27 mouse cellular contexts compared by ENCODE assay signal in genomic region chr9:56559618-56560144, GRCm38 (mm10).
A peak's percentile ranks its signal among the peaks of the same experiment; 100 is the strongest.
DNase-seq lines count a peak whose midpoint lies in the region; ATAC-seq lines count a peak whose summit lies in the region.
"Had no signal": no experiment of that assay in that cellular context is flagged by ENCODE, and none has a peak within 500 bp of the region (broad histone marks: within the 10 kb centered on the region; RNA-seq: fewer than 3 reads in every experiment).

No protein-coding gene starts in this region.

- WGBS in embryonic facial prominence, embryonic 11.5 days, result 27% methylated on average over 2 of the region's 2 CpGs
- 36% methylated on average over 2 of the region's 2 CpGs for WGBS in embryonic facial prominence, embryonic 10.5 days
- WGBS in kidney, embryonic 15.5 days, result 14% methylated on average over 2 of the region's 2 CpGs

- H3K27ac ChIP-seq in embryonic facial prominence, embryonic 11.5 days (replicated peaks; ENCODE audit: low read depth, low read length), result no peak overlapping the region
- no peak overlapping the region for H3K27ac ChIP-seq in embryonic facial prominence, embryonic 10.5 days (replicated peaks)
- H3K27ac ChIP-seq in kidney, embryonic 15.5 days, result no peak overlapping the region
- H3K27ac ChIP-seq: forebrain, embryonic 15.5 days; heart, embryonic 15.5 days; hindbrain, embryonic 12.5 days; limb, embryonic 12.5 days; liver, embryonic 15.5 days; midbrain, embryonic 12.5 days had no signal

- DNase-seq in embryonic facial prominence, embryonic 11.5 days (ENCODE audit: low spot score), result no peak
- DNase-seq in embryonic facial prominence, embryonic 10.5 days (ENCODE audit: low spot score), result no peak
- no peak for DNase-seq in kidney, postnatal 25 days
- peak; percentile 42 for DNase-seq in MN1 (ENCODE audit: low spot score)
- DNase-seq in forelimb bud, embryonic 11.5 days (ENCODE audit: low read depth, low spot score), result peak; percentile 31
- DNase-seq in frontal cortex, adult 2 months (ENCODE audit: extremely low spot score in 1 of 2, low spot score in 1 of 2), result no peak
- no peak for DNase-seq in left cerebral cortex, postnatal 36 days (ENCODE audit: low spot score in 2 of 2)
- DNase-seq: adrenal gland, postnatal 10 days; cerebellum, adult 8-10 months; cerebellum, postnatal 25 days; gastrocnemius, postnatal 10 days; kidney, adult 18-20 months; layer of hippocampus, postnatal 36 days; lung, embryonic 14.5 days; lung, postnatal 14 days; spleen, adult 18-20 months; thymus, postnatal 14 days had no signal

- intact Hi-C loops in left cerebral cortex, postnatal 36 days (cut with DNase I), result no loop called here

- H3K36me3 ChIP-seq in embryonic facial prominence, embryonic 11.5 days (replicated peaks; ENCODE audit: control insufficient read depth, insufficient read depth, low read depth, low read length), result no peaks in the 10 kb centered on the region
- no peaks in the 10 kb centered on the region for H3K36me3 ChIP-seq in embryonic facial prominence, embryonic 10.5 days (replicated peaks)
- H3K36me3 ChIP-seq in kidney, embryonic 15.5 days, result no peaks in the 10 kb centered on the region
- H3K36me3 ChIP-seq: forebrain, embryonic 15.5 days; G1E; heart, embryonic 15.5 days; hindbrain, embryonic 12.5 days; limb, embryonic 12.5 days; liver, embryonic 15.5 days; midbrain, embryonic 12.5 days had no signal

- no peaks in the 10 kb centered on the region for H3K27me3 ChIP-seq in embryonic facial prominence, embryonic 11.5 days (ENCODE audit: control insufficient read depth, insufficient read depth, low read length)
- peaks cover 52% of the 10 kb centered on the region for H3K27me3 ChIP-seq in embryonic facial prominence, embryonic 10.5 days (replicated peaks; ENCODE audit: low read depth, poor library complexity, severe bottlenecking)
- peaks cover 43% of the 10 kb centered on the region for H3K27me3 ChIP-seq in kidney, embryonic 15.5 days
- H3K27me3 ChIP-seq: forebrain, embryonic 15.5 days; heart, embryonic 15.5 days; liver, embryonic 15.5 days; Patski had no signal

- no peak overlapping the region for H3K4me2 ChIP-seq in embryonic facial prominence, embryonic 11.5 days (ENCODE audit: low read depth, low read length)
- H3K4me2 ChIP-seq in kidney, embryonic 15.5 days, result no peak overlapping the region
- H3K4me2 ChIP-seq: forebrain, embryonic 15.5 days; heart, embryonic 15.5 days; hindbrain, embryonic 12.5 days; limb, embryonic 12.5 days; liver, embryonic 15.5 days; lung, embryonic 14.5 days; midbrain, embryonic 12.5 days had no signal

- H3K4me1 ChIP-seq in embryonic facial prominence, embryonic 11.5 days (ENCODE audit: control insufficient read depth, insufficient read depth, low read length), result no peaks in the 10 kb centered on the region; the same call in 1 of the 2 replicates
- peaks cover 52% of the 10 kb centered on the region for H3K4me1 ChIP-seq in embryonic facial prominence, embryonic 10.5 days
- peaks cover 24% of the 10 kb centered on the region for H3K4me1 ChIP-seq in kidney, embryonic 15.5 days
- H3K4me1 ChIP-seq: liver, embryonic 15.5 days had no signal

- no peak overlapping the region for H3K9ac ChIP-seq in embryonic facial prominence, embryonic 11.5 days (replicated peaks; ENCODE audit: low read length)
- no peak overlapping the region for H3K9ac ChIP-seq in kidney, embryonic 15.5 days
- H3K9ac ChIP-seq: forebrain, embryonic 15.5 days; heart, embryonic 15.5 days; hindbrain, embryonic 12.5 days; limb, embryonic 12.5 days; liver, embryonic 15.5 days; lung, embryonic 14.5 days; midbrain, embryonic 12.5 days had no signal

- no peaks in the 10 kb centered on the region for H3K9me3 ChIP-seq in embryonic facial prominence, embryonic 11.5 days (replicated peaks; ENCODE audit: control insufficient read depth, low read length)
- no peaks in the 10 kb centered on the region for H3K9me3 ChIP-seq in embryonic facial prominence, embryonic 10.5 days
- no peaks in the 10 kb centered on the region for H3K9me3 ChIP-seq in kidney, embryonic 15.5 days (replicated peaks)
- H3K9me3 ChIP-seq: forebrain, embryonic 15.5 days; G1E; heart, embryonic 15.5 days; hindbrain, embryonic 12.5 days; limb, embryonic 12.5 days; liver, embryonic 15.5 days; midbrain, embryonic 12.5 days had no signal

- H3K4me3 ChIP-seq in embryonic facial prominence, embryonic 11.5 days (ENCODE audit: low read depth, low read length), result no peak overlapping the region
- H3K4me3 ChIP-seq in embryonic facial prominence, embryonic 10.5 days, result no peak overlapping the region
- H3K4me3 ChIP-seq in kidney, embryonic 15.5 days (replicated peaks), result no peak overlapping the region
- H3K4me3 ChIP-seq: forebrain, embryonic 15.5 days; heart, embryonic 15.5 days; hindbrain, embryonic 12.5 days; limb, embryonic 12.5 days; liver, embryonic 15.5 days; midbrain, embryonic 12.5 days; myocyte had no signal

- ATAC-seq in embryonic facial prominence, embryonic 11.5 days (replicated peaks; ENCODE audit: insufficient number of reproducible peaks, low FRiP score, low TSS enrichment, low read depth), result peak; percentile 64; the same call in 1 of the 2 replicates
- peak; percentile 67 for ATAC-seq in kidney, embryonic 15.5 days (replicated peaks; ENCODE audit: low FRiP score)
- ATAC-seq: forebrain, embryonic 15.5 days; Patski had no signal

Comparison
In these comparisons a context has a peak if more than half of its experiments do, and no peak if none do; other contexts are left out.
1. DNase-seq: peak in MN1 (single experiment) and forelimb bud, embryonic 11.5 days (single experiment); none in embryonic facial prominence, embryonic 11.5 days (single experiment), embryonic facial prominence, embryonic 10.5 days (single experiment), kidney, postnatal 25 days (0 of 2), frontal cortex, adult 2 months (0 of 2) and left cerebral cortex, postnatal 36 days (0 of 2).